Mouse (Mus musculus): ENCODE results near the gene Rbp7.

- TF ChIP-seq GATA1 (IDR thresholded peaks at IDR 0.05; ENCODE audit: borderline replicate concordance, low read length) (no peak), FLI1 (IDR thresholded peaks at IDR 0.05; ENCODE audit: low read length) (no peak)
These were observed 3.2 kb upstream of the Rbp7 start for GRCm38 (mm10) chr4:149457831-149458430.

Measured in megakaryocyte, embryonic 14.5 days (primary cell).